In the genomic region with DNA sequence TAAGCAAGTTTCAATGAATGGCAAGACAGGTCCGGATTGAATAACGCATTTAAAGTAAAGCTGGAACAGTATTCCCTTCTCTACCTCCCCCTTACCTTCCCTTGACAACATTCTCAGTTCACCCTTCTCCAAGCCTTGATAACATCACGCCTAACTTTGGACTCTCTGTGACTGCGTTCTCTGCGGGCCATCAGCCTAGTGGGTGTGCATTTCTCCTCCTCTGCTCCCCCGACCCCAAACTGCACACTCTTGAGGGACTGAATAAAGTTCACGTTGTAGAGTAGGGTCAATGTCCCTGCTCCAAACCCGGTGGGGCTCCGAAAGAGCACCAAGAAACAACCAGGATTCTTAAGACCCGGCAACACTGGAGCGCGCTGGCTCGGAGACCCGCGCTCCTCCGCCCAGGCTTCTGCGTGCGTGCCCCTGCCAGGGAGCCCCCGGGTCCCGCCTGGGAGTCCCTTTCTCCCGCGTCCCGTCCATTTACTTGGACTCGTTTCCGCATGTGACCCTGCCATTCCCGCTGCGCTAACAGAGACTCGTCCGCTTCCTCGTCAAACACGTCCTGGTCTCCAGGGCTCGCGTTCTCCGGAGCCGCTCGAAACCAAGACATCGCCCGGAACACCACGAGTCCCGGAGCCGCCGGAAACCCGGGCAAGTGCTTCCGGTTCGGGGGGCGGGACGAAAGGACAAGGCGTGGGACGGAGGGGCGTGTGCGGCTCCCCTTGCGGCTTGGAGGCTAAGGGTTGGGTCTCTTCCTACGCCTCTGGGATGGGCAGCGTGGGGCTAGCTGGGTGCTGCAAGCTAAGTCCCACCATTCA, we compare ENCODE assay signal across 7 mouse cellular contexts. TPM values are rescaled to one million over a fixed set of nuclear protein-coding genes. Genes with fewer than 3 reads are reported as not detected.
DNase-seq lines count a peak whose midpoint lies in the region; ATAC-seq and TF ChIP-seq lines count a peak whose summit lies in the region.

A gene (minus strand): TSS at position 653 of the 818 bp plus-strand sequence.

- H3K9ac ChIP-seq in intestine, postnatal 0 days (ENCODE audit: low read depth, low read length), result peak within 1 kb of the TSS; percentile 72
- peak within 1 kb of the TSS; percentile 79 for H3K9ac ChIP-seq in midbrain, embryonic 12.5 days (replicated peaks)

- peak; percentile 67 for TF ChIP-seq POLR2A in small intestine, adult 2 months (IDR thresholded peaks at IDR 0.05; ENCODE audit: low read depth, low read length)

- H3K4me3 ChIP-seq in embryonic facial prominence, embryonic 10.5 days, result peak within 1 kb of the TSS; percentile 87
- H3K4me3 ChIP-seq in intestine, postnatal 0 days (ENCODE audit: low read depth, low read length), result peak within 1 kb of the TSS; percentile 71
- peak within 1 kb of the TSS; percentile 81 for H3K4me3 ChIP-seq in midbrain, embryonic 12.5 days
- peak within 1 kb of the TSS; percentile 81 for H3K4me3 ChIP-seq in small intestine, adult 2 months (ENCODE audit: low read depth, low read length)

- TF ChIP-seq CTCF in intestine, postnatal 0 days (IDR thresholded peaks at IDR 0.05; ENCODE audit: low read depth), result peak; percentile 73
- TF ChIP-seq CTCF in small intestine, adult 2 months (IDR thresholded peaks at IDR 0.05; ENCODE audit: extremely low read depth, insufficient read length, insufficient replicate concordance, low read depth, low read length), result peak; percentile 33; the same call in 1 of the 2 replicates

- peaks cover 9% of the 10 kb centered on the region for H3K4me1 ChIP-seq in embryonic facial prominence, embryonic 10.5 days
- H3K4me1 ChIP-seq in intestine, postnatal 0 days (replicated peaks; ENCODE audit: control insufficient read depth, insufficient read depth, low read length), result no peaks in the 10 kb centered on the region
- peaks cover 8% of the 10 kb centered on the region; the same call in 1 of the 2 replicates for H3K4me1 ChIP-seq in midbrain, embryonic 12.5 days
- H3K4me1 ChIP-seq in small intestine, adult 2 months (ENCODE audit: control insufficient read depth, insufficient read depth, insufficient read length, low read length), result no peaks in the 10 kb centered on the region

- peak; percentile 95 for ATAC-seq in intestine, postnatal 0 days
- ATAC-seq in midbrain, embryonic 12.5 days (ENCODE audit: low FRiP score, low read depth), result peak; percentile 99

- peak within 1 kb of the TSS; percentile 89 for H3K27ac ChIP-seq in embryonic facial prominence, embryonic 10.5 days (replicated peaks)
- peak within 1 kb of the TSS; percentile 75 for H3K27ac ChIP-seq in intestine, postnatal 0 days (ENCODE audit: low read depth, low read length)
- H3K27ac ChIP-seq in midbrain, embryonic 12.5 days (replicated peaks), result peak within 1 kb of the TSS; percentile 75
- peak within 1 kb of the TSS; percentile 29 for H3K27ac ChIP-seq in small intestine, adult 2 months (ENCODE audit: insufficient read depth, low read depth, low read length)

- intact Hi-C loops in left cerebral cortex, postnatal 4 days (cut with DNase I), result no loop called here

- no peaks in the 10 kb centered on the region for H3K9me3 ChIP-seq in embryonic facial prominence, embryonic 10.5 days
- no peaks in the 10 kb centered on the region for H3K9me3 ChIP-seq in intestine, postnatal 0 days (ENCODE audit: control insufficient read depth)
- H3K9me3 ChIP-seq in midbrain, embryonic 12.5 days, result no peaks in the 10 kb centered on the region

- H3K4me2 ChIP-seq in intestine, postnatal 0 days (replicated peaks; ENCODE audit: low read depth), result peak within 1 kb of the TSS; percentile 81
- H3K4me2 ChIP-seq in midbrain, embryonic 12.5 days (replicated peaks), result peak within 1 kb of the TSS; percentile 81

- WGBS in embryonic facial prominence, embryonic 10.5 days, result under 1% methylated on average over 54 of the region's 54 CpGs
- under 1% methylated on average over 54 of the region's 54 CpGs for WGBS in intestine, postnatal 0 days
- WGBS in midbrain, embryonic 12.5 days, result under 1% methylated on average over 54 of the region's 54 CpGs
- under 1% methylated on average over 54 of the region's 54 CpGs for WGBS in small intestine, adult 2 months

- DNase-seq in adrenal gland, postnatal 10 days, result peak; percentile 97
- DNase-seq in embryonic facial prominence, embryonic 10.5 days (ENCODE audit: low spot score), result peak; percentile 95
- peak; percentile 46 for DNase-seq in gonadal fat pad, adult 2 months (ENCODE audit: low read depth)
- DNase-seq in left cerebral cortex, postnatal 4 days, result peak; percentile 96

- peaks cover 16% of the 10 kb centered on the region for H3K36me3 ChIP-seq in embryonic facial prominence, embryonic 10.5 days (replicated peaks)
- peaks cover 2% of the 10 kb centered on the region; the same call in 1 of the 2 replicates for H3K36me3 ChIP-seq in intestine, postnatal 0 days (ENCODE audit: control insufficient read depth, insufficient read depth)
- no peaks in the 10 kb centered on the region for H3K36me3 ChIP-seq in midbrain, embryonic 12.5 days
- H3K36me3 ChIP-seq in small intestine, adult 2 months (ENCODE audit: control insufficient read depth, insufficient read depth, low read length), result 0 out of 2 replicates have a peak, but pooled peaks cover 1% of the 10 kb centered on the region

- H3K27me3 ChIP-seq in embryonic facial prominence, embryonic 10.5 days (replicated peaks; ENCODE audit: low read depth, poor library complexity, severe bottlenecking), result no peaks in the 10 kb centered on the region
- H3K27me3 ChIP-seq in intestine, postnatal 0 days (replicated peaks; ENCODE audit: control insufficient read depth, insufficient read depth, low read length), result no peaks in the 10 kb centered on the region
- no peaks in the 10 kb centered on the region for H3K27me3 ChIP-seq in midbrain, embryonic 12.5 days
- H3K27me3 ChIP-seq in small intestine, adult 2 months (ENCODE audit: control insufficient read depth, insufficient read depth, low read length), result no peaks in the 10 kb centered on the region

RNA-seq across cellular contexts. Expression of the gene that starts here (rescaled TPM):
- total RNA-seq in adrenal gland, postnatal 10 days (2021), result 10 to 100 TPM; 21.7 to 22.6 TPM
- 89.2 and 90.9 TPM in 2 replicates for polyA plus RNA-seq in embryonic facial prominence, embryonic 10.5 days (2016; fragmentation: Nextera tagmentation; extraction: Ambion mirVana)
- 10.3 and 11.2 TPM in 2 replicates for polyA plus RNA-seq in gonadal fat pad, adult 2 months (2012; rRNA removed)
- polyA plus RNA-seq in intestine, postnatal 0 days (2015; fragmentation: Nextera tagmentation; extraction: Ambion mirVana), result 36.6 and 37.2 TPM in 2 replicates
- total RNA-seq in left cerebral cortex, postnatal 4 days (2021), result 10 to 100 TPM; 28.9 to 32.7 TPM
- 89.5 and 94.1 TPM in 2 replicates for polyA plus RNA-seq in midbrain, embryonic 12.5 days (2016; fragmentation: Nextera tagmentation; extraction: Ambion mirVana)
- 0.70 and 1.8 TPM in 2 replicates for polyA plus RNA-seq in small intestine, adult 2 months (2012; rRNA removed)

Comparison
In these comparisons a context has a peak if more than half of its experiments do, and no peak if none do; other contexts are left out.
1. Peak in every context shown above with its lines: DNase-seq, ATAC-seq, H3K4me3 ChIP-seq and H3K27ac ChIP-seq.
2. DNase-seq: peak in every context shown above with its lines; median percentile 97 in adrenal gland, postnatal 10 days; 96 in left cerebral cortex, postnatal 4 days; 95 in embryonic facial prominence, embryonic 10.5 days; 46 in gonadal fat pad, adult 2 months.
3. H3K27ac ChIP-seq: peak in every context shown above with its lines; median percentile 89 in embryonic facial prominence, embryonic 10.5 days; 75 in intestine, postnatal 0 days; 75 in midbrain, embryonic 12.5 days; 29 in small intestine, adult 2 months.